Mouse (Mus musculus): ENCODE measurements around the gene Brsk2.

- no peak for TF ChIP-seq GATA1 (IDR thresholded peaks at IDR 0.05; ENCODE audit: borderline replicate concordance, low read length)
- TF ChIP-seq FLI1 (IDR thresholded peaks at IDR 0.05; ENCODE audit: low read length), result no peak
These were observed 11.4 kb downstream of the Brsk2 start for GRCm38 (mm10) chr7:141960926-141961325.
